Mouse (Mus musculus) naive thymus-derived CD4-positive, alpha-beta T cell, adult 2 months (primary cell): ENCODE measurements at regions not wholly inside any gene's neighbourhood (a gene's known extent, or its start where the extent isn't known, plus 50 kb on each side); places are given as distances from the start of the nearest gene placed in this dataset.

ENCODE experiments used
- DNase-seq: peaks from one replicate; pipeline ENCODE4 v3.0.0-alpha.2; 2011; ENCODE audit warnings: low read depth

DNA sequence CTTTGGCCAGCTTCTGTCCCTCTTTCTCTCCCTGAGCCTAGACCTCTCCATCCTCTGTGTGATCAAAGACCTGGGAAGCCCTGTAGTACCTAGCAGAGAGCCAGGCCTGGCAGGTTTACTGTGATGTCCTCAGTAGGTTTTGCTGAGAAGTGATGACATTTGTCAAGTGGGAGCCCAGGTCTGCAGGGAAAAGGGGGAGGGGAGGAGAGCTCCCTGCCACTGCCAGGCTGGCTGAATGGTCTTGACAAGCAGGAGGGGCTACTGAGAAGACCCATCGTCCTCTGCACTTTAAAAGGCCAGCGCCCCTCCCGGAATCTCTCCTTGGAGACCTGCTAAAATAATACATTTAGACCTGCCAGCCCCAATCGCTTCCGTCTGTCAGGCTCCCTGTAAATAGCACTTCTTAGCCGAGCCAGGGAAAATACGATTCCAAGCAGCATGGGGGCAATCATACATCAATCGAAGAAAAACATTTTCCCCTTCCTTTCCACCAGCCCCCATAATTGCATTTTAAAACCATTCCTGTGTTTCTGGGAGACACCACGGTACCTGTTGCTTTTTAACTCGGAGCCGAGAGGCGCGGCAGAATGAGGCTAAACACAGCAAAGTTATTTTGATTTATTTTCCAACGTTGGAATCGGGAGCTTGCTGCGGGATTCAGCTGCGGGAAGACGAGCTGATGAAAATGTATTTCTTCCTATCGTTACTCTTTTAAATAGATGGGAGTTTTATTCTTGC lies 144.5 kb upstream of the Tle3 start:
- no peak for DNase-seq

DNA sequence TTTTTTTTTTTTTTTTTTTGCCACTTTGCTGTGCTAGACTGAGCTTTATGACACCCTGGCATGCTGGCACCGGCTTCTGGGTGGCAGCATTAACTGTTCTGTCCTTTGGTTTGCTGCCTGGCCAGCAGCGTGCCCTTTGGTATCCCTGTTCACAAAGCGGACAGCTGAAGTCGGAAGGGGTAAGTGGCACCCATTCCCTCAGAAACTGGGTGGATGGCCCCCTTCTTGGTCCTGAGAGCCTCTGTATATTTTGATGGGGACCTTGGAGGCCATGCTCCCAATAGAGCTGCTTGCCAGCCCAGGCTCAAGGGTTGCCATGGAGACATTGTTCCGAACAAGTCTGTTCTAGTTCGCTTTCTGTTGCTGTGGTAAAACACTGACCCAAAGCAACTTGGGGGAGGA lies 143.9 kb upstream of the Tle3 start:
- no peak for DNase-seq

DNA sequence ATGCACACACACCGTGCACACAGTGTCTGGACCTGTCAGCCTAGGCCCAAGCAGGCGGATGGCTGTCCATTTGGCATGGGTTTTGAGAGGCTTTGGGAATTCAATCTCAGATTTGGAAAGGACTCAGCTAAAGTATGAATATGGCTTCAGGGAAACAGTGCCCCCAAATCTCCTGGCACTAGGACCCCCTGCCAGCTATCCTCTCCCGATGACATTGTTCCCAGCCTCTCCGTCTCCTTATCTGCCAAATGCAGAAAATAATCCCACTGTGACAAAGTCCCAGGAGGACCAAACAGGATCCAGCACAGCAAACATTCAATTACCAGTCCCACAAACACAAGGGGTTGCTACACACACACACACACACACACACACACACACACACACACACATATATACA lies 141.9 kb upstream of the Tle3 start:
- no peak for DNase-seq

DNA sequence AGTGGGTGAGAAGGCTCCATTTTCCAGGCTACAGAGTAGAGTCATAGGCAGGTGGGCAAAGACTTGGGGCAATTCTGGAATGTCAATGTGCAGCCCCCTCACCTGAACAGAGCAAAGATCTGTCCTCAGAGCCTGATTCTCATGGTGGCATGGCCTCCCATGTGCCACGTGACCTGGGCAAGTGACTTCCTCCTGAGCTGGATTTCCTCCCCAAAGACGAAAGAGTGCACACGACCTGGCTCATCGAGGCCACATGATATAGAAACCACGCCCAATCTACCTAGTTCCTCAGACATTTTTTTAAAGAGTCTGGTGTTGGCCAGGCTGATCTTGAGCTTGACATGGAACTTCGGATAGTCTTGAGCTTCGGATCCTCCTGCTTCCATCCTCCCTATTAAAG lies 139.5 kb upstream of the Tle3 start:
- DNase-seq: peak; percentile 24

DNA sequence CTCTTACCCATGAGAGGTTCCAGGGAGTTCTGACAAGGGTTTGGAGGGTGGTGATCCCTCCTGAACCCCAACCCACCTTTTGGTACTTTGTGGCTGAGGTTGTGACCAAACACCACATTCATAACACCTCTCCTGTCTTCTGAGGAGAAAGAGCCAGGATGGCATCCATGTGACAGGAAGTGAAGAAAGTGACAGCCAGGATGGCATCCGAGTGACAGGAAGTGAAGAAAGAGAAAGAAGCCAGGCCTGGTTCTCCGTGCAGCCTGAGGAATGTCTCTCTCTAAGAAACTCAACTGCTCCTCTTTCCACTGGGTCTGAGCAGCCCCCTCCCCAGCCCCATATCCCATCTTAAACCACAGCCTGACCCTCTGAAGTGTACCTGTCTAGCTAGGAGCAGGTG lies 138.9 kb upstream of the Tle3 start:
- peak; percentile 35 for DNase-seq

DNA sequence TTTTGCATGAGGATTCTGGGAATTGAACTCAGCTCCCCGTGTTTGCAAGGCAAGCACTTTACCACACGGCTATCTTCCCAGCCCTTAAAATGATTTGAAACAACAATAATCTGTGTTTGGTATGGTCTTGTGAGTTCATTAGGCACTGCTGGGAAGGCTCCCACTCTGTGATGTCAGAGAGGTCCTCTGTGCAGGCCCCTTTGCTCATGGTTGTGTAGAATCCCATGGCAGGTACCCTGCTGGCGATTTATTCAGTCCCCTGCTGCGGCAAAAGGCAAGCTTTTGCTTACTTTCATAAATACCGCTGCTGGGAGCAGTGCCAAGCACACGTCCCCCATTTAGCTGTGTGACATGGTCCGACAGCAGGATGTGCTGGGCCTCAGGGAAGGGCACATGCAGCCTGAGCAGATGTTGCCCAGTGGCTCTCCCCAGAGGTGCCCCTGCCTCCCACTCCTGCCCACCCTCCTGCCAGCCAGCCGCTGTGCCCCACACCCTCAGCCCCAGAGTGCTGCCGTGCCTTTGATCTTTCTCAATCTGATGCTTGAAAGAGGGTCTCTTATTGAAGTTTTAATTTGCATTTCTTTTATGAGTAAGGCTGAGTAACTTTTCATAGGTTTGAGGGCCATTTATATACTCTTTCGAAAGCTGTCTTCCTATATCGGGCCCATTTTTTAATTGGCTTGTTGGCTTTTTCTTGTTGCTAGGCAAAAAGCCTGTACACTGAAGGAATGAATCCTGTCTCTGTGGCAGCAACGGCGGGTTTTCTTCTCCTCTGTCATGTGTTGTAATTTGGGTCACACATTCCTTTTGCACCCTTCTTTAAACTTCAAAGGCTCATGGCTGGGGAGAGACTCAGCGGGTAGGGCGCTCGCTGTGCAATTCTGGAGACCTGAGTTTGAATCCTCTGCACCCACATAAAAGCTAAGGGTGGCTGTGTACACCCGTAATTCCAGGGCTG lies 136.2 kb upstream of the Tle3 start:
- peak; percentile 35 for DNase-seq

DNA sequence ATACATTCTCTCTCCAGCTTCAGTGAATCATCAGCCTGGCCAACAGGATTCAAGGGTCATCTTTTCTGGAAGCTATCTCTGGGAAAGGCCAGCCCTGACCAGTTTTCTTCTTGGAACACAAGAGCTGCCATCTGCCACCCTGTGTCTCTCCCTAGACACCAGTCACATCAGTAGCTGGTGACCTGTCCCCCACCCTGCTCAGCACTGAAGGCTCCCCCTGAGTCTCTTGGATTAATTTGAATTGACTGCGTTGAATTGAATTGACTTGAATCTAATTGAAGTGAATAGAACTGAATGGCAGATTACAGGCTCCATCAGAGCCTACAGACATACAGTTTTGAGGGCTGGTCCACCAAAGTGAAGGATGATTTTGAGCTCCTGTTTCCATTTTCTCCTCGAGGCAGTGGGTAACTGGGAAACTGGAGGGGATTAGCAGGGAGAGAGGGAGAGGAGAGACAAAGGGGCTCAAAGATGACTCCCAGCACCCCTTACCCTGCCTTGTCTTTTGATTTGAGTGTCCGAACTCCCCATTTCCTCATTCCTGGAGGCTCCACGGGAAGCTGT lies 133.4 kb upstream of the Tle3 start:
- no peak for DNase-seq

DNA sequence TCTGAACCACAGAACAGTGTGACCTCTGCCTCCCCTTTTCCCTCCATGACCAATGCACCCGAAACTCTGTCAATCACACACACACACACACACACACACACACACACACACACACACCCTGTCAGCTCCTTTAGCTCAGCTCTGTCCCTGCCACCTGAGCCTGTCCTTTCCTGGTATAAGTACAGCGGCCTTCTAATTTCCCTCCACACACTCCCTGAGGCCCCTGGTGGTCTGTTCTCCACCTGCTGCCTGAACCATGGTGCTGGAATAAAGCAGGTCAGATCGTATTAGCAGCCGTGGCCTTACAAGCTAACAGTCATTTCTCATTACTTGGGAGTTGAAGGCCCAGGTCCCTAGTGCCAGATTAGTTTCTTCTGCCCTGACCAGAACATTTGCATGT lies 132.8 kb upstream of the Tle3 start:
- no peak for DNase-seq

DNA sequence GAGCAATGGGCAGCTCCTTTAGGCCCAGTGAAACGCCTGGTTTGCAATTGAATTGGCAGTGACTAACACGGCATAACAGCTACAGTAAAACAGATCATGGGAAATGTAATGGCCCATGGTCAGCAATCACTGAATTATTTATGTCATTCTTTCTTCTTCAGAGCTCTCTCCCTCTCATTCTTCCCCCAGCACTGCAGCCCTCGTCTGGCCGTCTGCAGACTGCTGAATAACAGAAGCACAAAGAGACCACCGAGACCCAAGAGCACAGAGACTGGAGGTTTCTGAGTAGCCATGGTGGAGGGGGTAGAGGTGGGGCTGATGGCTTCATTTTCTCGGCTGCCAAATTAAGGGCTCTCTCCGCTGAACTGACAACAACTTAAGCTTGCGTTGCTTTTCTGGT lies 130.7 kb upstream of the Tle3 start:
- DNase-seq: no peak

DNA sequence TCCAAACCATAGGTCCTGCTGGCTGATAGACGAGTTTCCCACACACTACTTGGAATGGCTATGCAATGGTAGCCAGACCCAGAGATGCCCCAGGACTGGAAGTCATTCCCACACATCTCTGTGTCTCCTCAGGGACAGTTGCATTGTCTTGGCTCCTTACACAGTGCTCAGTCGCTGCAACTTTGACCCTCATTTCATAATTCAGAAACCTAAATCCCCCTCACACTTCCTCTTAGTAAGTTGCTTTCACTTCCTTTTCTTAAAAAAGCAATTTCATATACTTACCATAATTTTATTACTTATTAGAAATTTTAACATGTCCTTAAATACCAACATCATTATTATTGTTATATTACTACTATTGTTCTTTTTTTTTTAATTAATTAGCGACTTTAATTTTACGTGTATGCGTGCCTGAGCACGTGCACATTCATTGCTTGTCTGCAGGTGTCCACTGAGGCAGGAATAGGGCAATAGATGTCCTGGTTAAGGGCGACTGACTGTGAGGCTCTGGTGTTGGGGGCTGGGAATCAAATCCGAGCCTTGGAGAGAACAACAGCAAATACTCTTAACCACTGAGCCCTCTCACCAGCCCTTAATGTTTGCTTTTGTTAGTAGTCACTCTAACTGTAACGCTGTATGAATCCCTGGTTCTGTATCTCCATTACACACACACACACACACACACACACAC lies 129.9 kb upstream of the Tle3 start:
- DNase-seq: no peak

DNA sequence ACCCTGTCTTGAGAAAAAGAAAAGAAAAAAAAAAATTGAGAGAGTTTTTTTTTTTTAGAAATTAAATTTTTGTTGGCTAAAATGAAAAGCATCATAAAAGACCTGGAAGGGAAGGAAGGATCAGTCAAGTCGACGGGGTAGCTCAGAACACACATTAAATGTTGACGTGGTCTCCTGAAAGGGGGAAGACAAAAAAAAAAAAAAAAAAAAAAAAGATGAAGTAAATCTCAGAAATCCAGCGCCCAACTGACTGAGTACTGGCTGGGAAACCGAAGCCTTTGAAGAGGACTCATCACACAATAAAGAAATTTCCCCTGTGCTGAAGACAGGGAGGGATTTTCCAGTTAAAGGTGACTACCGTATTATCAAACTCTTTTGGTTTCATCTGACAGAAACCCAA lies 128.9 kb upstream of the Tle3 start:
- DNase-seq: peak; percentile 25

DNA sequence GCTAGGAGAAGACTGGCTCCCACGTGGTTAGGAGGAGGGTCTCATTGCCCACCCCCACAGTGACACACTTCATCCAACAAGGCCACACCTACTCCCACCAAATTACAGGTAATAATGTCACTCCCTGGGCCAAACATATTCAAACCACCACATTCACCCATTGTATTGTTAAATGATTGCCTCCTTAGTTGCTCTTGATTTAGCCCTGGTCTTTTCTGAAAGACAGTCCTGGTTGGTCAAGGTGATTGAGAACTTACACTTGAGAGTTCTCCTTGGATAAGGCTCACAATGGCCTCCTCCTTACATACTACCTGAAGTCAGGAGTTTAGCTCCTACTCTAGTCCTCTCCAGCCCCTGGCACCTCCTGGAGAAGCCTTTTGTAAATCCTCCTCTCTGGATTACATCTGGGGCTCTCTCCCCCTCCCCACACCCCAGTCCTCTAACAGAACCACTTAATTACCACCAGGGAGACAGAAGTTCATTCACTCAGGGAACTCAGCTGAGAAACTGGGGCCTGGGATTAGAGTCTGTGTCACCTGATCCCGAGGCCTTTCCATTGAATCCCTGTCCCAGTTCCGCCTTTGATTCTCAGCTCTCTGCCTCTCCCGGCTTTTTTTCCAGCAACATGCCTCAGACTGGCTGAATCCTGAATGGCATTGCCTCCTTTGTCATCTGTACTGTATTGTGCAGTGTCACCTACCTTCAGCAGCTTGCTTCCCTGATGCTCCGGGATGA lies 122.3 kb upstream of the Tle3 start:
- DNase-seq: no peak

DNA sequence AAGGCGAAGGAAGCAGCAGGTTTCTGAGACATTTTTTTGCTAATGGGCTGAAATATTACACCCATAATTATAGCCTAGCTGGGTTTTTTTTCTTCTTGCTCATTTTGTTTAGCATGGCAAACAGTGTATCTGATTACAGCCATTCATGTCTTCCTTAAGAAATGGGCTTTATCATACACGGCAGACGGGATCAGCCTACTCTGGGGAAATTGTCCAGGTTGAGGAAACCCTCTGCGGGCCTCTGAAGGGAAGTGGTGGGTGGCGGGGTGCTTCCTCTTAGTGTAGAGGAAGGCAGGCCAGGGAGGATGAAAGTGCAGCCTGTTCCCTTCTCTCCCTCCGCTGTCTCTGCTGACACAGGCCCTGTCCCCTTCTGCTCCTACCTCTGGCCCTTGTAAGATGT lies 120.6 kb upstream of the Tle3 start:
- peak; percentile 48 for DNase-seq

DNA sequence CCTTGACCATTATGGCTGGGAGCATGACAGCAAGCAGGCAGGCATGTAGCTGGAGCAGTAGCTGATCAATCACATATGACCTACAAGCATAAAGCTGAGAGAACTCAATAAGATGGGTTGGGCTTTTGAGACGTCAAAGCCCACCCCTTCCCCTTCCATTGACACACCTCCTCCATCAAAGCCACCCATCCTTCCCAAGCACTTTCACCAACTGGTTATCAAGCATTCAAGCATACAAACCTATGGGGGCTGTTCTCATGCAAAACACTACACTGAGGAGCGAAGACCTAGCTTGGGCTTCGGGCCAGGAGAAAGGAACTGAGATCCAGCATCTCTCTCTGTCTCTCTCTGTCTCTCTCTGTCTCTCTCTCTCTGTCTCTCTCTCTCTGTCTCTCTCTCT lies 118.4 kb upstream of the Tle3 start:
- DNase-seq: no peak

DNA sequence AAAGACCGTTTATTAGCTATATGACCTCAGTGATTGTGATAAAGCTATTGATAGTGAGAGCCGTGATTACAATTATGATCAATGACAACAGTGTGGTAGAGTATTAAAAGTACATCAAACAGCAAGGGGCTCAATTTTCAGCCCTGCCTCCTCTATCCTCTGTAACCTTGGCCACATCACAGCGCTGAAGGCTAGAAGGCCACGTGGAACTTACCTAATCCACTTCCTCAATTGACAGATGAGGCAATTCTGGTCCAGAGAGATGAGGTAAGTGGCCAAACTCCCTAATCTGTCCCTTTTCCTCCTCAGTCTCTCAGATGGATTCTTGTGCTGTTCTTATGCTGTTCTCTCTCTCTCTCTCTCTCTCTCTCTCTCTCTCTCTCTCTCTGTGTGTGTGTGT lies 114.7 kb upstream of the Tle3 start:
- no peak for DNase-seq

DNA sequence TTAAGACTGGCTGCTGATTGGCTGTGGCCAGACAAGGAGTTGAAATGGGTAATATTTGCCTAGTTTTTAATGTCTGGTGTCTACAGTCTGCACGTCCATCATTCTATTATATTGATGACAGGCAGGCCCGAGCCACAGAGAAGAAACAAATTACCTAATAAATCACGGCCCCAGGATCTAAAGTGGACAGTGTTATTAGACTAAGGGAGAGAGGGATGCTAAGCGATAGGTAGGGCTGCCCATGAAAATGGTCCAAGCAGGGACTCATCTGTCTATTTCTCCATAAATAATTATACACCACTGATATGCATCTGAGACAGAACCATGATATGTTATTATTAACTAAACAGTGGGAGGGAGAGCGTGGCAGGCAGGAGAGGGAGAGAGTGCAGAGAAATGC lies 114.1 kb upstream of the Tle3 start:
- no peak for DNase-seq

DNA sequence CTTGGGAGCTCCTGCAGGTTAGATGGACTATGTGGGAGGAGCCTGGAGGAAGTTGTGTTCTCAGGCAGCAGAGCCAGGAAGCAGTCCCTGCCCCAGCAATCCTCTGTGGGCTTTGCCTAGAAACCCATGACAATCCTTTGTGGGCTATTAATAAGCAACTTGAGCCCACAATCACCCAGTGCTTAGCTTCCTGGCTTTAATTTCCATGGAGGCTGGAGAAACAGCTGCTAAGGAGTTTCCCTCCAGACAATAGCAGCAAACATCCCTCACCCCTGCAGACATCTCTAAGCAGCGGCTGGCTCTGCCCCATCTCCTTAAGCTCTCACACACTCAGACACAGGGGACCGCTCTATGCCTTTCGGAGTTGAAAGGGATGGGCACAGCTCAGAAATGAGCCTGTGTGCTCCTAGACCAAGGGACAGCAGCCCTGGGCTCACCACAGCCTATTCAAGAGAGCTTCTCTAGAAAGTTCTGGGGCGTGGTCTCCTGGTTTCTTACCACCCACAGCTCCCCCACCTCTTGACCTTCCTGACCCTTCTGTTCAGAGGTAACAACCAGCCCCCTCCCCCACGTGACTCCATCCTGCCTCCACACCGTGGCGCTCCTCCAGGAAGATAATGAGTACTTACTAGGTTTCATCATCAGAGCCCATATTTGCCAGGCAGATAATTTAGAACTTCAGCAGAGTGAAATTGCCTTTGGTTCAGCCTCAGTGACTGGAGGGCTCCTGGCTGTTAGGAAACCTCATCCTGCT lies 112.6 kb upstream of the Tle3 start:
- no peak for DNase-seq

DNA sequence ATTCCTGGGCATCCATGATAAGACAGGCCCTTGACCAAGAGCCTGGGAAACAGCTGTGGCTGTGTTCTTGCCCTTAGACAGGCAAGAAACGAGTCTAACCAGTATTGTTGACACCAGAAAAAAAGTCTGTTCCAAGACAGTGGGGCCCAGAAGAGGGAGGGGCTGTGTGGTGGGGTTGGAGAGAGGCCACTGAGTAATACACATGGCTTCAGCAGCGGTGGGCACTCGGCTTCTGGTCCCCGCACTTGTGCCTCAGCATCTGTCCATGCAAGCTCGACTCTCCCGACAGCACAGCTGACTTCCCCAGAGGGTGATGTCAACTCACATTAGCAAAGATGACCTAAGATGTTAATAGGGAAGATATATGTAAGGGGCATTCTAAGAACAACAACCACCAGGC lies 110.9 kb upstream of the Tle3 start:
- no peak for DNase-seq

DNA sequence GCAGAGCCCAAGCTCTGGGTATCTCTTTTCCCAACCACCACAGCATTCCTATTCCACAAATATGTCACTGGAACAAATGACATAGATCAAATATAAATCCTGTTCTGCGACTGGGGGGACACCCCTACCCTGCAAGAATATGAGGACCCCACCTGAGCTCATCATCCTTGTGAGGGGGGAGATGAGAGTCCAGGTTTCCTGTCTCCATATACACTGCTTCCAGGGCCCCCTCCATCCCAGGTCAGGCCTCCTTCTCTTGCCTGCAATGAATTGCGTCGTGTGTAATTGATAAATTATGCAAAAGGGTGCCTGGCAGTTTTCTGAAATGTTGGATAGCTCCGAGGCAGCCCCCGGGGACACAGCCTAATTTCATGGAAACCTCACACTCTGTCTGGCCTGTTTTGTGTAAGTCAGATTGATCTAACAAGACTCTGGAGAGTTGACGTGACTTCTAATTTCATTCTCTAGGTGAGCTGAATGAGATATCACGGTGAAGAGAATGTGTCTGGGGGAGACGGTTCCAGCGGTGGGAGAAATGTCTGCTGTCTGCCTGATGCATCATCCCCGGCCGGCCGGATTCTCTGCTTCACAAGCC lies 110.3 kb upstream of the Tle3 start:
- DNase-seq: no peak

DNA sequence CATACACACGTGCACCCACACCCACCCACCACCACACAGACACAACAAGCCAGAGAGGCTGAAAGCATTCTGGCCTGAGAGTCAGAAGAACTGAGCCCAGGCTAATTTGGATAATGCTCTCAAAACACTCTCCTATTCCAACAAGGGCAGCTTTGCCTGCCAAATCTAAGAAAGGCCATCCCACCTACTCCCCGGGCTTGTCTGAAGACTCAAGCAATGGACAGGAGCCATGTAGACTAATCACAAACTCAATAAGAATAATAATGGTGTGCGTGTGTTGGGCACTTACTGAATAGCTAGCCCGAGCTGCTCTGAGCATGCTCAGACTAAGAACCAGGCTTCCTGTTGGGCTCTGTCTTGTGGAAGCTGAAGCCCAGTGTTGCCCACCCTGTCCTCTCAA lies 108.8 kb upstream of the Tle3 start:
- DNase-seq: no peak

DNA sequence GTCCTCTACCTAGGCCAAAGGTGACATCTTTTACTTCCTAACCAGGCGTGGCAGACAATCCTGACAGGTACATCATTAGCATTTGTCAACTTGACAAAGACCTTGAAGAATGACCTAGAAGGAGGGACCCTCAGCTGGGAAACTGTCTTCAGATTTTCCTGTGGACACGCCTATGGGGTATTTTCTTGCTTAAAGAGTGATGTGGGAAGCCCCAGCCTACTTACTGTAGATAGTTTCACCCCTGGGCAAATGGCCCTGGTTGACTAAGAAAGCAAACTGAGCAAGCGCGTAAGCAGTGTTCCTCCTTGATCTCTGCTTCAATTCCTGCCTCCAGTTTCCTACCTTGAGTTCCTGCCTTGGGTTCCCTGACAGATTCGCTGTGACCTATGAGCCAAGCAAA lies 106.7 kb upstream of the Tle3 start:
- no peak for DNase-seq
